Mouse (Mus musculus) limb, embryonic 13.5 days (tissue): ENCODE measurements around the gene Diras2. TPM values are rescaled to one million over a fixed set of nuclear protein-coding genes. Genes with fewer than 3 reads are reported as not detected.

Experiments used
- ATAC-seq: fragments of 200-750 bp; cut with Nextera tagmentation; 2 replicates; pipeline ENCODE4 v1.8.0; 2017; ENCODE audit warnings: low read depth, moderate number of reproducible peaks, moderate TSS enrichment; ENCODE audit not compliant: low FRiP score
- H3K27ac ChIP-seq: fragments of 300-500 bp; sonication (generic); 2 replicates; pipeline ENCODE4 v1.5.1; 2015; ENCODE audit warnings: inconsistent platforms, mild to moderate bottlenecking, moderate library complexity
- H3K27me3 ChIP-seq: fragments of 300-500 bp; sonication (generic); 2 replicates; pipeline ENCODE4 v1.6.1; 2015; ENCODE audit warnings: mild to moderate bottlenecking, inconsistent platforms
- H3K36me3 ChIP-seq: fragments of 300-500 bp; sonication (generic); 2 replicates; pipeline ENCODE4 v1.6.1; 2015; ENCODE audit warnings: inconsistent platforms, mild to moderate bottlenecking, moderate library complexity
- H3K4me1 ChIP-seq: fragments of 300-500 bp; sonication (generic); 2 replicates; pipeline ENCODE4 v1.6.1; 2015; ENCODE audit warnings: inconsistent platforms
- H3K4me2 ChIP-seq: fragments of 300-500 bp; sonication (generic); replicated peaks from 2 replicates; pipeline ENCODE4 v1.6.1; 2015; ENCODE audit warnings: inconsistent platforms, mild to moderate bottlenecking, moderate library complexity
- H3K4me3 ChIP-seq: fragments of 300-500 bp; sonication (generic); 2 replicates; pipeline ENCODE4 v1.5.1; 2015; ENCODE audit warnings: moderate library complexity, mild to moderate bottlenecking, inconsistent platforms
- H3K9ac ChIP-seq: fragments of 300-500 bp; sonication (generic); 2 replicates; pipeline ENCODE4 v1.6.1; 2015; ENCODE audit warnings: mild to moderate bottlenecking, inconsistent platforms
- H3K9me3 ChIP-seq: fragments of 300-500 bp; sonication (generic); 2 replicates; pipeline ENCODE4 v1.6.1; 2016; ENCODE audit warnings: inconsistent platforms
- WGBS: fragments of 180-500 bp; shearing (Covaris S2); methylation state at CpG from one replicate; pipeline ENCODE4 v1.1.7; 2015; 5-methylcytosine and 5-hydroxymethylcytosine counted together
- polyA plus RNA-seq: library from polyadenylated mRNA; unstranded; fragments of >200 nt; fragmentation: Nextera tagmentation; extraction: Ambion mirVana; gene quantifications from 2 replicates; pipeline ENCODE4 v1.2.1, GENCODE M21; 2015

Gene Diras2
- polyA plus RNA-seq, 1 experiment from 2014 or later: 0.29 TPM

GRCm38 (mm10) chr13:52569194-52569769 lies 38.2 kb upstream of the Diras2 start:
- Histone ChIP-seq H3K9me3 (no peaks in the 10 kb centered on the region), H3K9ac (no peak overlapping the region), H3K27me3 (no peaks in the 10 kb centered on the region), H3K4me1 (no peaks in the 10 kb centered on the region), H3K4me3 (no peak overlapping the region), H3K27ac (no peak overlapping the region), H3K36me3 (no peaks in the 10 kb centered on the region), H3K4me2 (no peak overlapping the region)
- WGBS: 76% methylated on average over 8 of the region's 8 CpGs
- ATAC-seq: no peak

DNA sequence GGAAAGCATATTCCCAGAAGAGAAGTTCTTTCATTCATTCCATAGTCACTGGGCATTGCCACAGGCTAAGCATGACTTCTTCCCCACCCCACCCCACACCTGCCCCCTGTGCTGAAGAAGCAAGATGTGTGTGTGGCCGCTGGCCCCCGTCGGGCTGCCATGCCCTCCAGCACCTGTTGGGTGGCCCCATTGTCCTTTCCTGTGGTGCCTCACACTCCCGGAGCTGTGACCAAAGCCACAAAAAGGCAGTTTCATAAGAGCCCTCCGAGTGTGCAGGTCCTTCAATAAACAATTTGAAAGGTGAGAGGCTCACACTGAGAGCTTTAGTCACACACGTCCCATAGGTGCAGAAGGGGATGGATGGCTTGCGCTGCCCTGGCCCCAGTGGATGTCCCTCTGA lies 35.7 kb upstream of the Diras2 start:
- 69% methylated on average over 7 of the region's 7 CpGs for WGBS
- H3K36me3 ChIP-seq: no peaks in the 10 kb centered on the region
- peaks cover 4% of the 10 kb centered on the region; the same call in 1 of the 2 replicates for H3K4me1 ChIP-seq
- no peak overlapping the region for H3K27ac ChIP-seq
- H3K27me3 ChIP-seq: no peaks in the 10 kb centered on the region
- no peak overlapping the region for H3K4me3 ChIP-seq
- no peak overlapping the region for H3K9ac ChIP-seq
- no peak for ATAC-seq
- H3K9me3 ChIP-seq: no peaks in the 10 kb centered on the region
- H3K4me2 ChIP-seq: no peak overlapping the region

DNA sequence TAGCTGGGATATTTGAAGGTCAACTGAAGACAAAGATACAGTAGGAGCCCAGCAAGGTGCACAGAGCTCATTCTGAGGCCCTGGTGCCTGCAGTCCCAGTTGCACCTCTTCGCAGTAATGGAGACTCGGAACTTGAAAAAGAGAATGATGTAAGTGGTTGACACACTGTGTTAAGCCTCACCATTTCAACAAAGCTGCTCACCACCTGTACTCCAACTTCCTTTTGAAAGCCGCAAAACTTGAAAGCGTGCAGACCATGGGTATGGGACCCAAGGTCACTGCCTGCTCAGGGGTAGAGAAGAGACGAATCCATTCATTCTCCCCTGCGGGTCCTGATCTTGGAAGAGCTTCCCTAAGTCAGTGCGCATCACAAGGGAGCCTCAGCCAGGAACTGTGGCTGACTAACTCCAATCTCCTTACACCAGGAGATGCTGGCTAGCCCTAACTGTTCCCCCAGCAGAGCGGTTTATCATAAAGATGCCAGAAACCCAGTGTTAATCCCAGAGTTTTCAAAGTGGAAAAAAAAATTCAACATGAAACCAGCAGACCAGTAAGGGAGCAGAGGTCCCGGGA lies 35.2 kb upstream of the Diras2 start:
- no peak overlapping the region for H3K4me2 ChIP-seq
- H3K4me3 ChIP-seq: no peak overlapping the region
- H3K4me1 ChIP-seq: peaks cover 8% of the 10 kb centered on the region
- H3K36me3 ChIP-seq: no peaks in the 10 kb centered on the region
- H3K9ac ChIP-seq: no peak overlapping the region
- 86% methylated on average over 9 of the region's 9 CpGs for WGBS
- H3K9me3 ChIP-seq: no peaks in the 10 kb centered on the region
- no peak for ATAC-seq
- H3K27ac ChIP-seq: no peak overlapping the region
- H3K27me3 ChIP-seq: no peaks in the 10 kb centered on the region

DNA sequence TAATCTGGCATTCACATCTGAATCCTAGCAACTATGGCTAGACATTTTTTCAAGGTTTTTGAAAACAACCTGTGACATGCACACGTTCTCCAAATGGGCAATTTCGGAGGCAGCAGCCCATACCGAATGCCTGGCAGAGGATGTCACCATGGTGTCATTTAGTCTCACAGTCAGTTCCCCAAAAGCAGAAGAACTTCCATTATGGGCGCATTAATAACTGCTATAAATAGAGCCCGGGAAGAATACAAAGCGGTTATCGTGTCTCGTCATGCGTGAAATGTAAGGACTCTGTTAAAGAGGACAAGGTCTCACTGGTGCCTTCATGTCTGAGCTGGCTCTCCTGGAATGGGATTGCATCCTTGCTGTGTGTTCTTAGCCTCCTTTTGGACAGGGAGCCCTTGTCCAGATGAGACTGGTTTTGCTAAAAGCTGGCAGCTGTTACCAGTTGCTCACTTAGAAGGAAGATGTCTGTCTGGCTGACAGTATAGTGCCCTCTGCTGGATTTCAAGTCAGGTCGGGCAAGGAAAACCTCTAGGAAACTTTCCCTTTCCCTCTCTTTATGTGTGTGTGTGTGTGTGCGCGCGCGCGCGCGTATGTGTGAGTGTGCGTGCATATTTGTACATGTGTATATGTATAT lies 34.1 kb upstream of the Diras2 start:
- H3K9ac ChIP-seq: no peak overlapping the region
- H3K4me3 ChIP-seq: no peak overlapping the region
- no peak overlapping the region for H3K4me2 ChIP-seq
- no peaks in the 10 kb centered on the region for H3K9me3 ChIP-seq
- ATAC-seq: no peak
- peaks cover 12% of the 10 kb centered on the region for H3K4me1 ChIP-seq
- WGBS: 87% methylated on average over 18 of the region's 18 CpGs
- no peaks in the 10 kb centered on the region for H3K36me3 ChIP-seq
- no peaks in the 10 kb centered on the region for H3K27me3 ChIP-seq
- no peak overlapping the region for H3K27ac ChIP-seq

GRCm38 (mm10) chr13:52562166-52562571 lies 31.1 kb upstream of the Diras2 start:
- peaks cover 12% of the 10 kb centered on the region for H3K4me1 ChIP-seq
- no peaks in the 10 kb centered on the region for H3K9me3 ChIP-seq
- ATAC-seq: no peak
- H3K4me3 ChIP-seq: no peak overlapping the region
- H3K27ac ChIP-seq: no peak overlapping the region
- 41% methylated on average over 4 of the region's 4 CpGs for WGBS
- no peaks in the 10 kb centered on the region for H3K27me3 ChIP-seq
- H3K36me3 ChIP-seq: no peaks in the 10 kb centered on the region
- no peak overlapping the region for H3K4me2 ChIP-seq
- no peak overlapping the region for H3K9ac ChIP-seq

GRCm38 (mm10) chr13:52561367-52562165 lies 30.5 kb upstream of the Diras2 start:
- no peak overlapping the region for H3K27ac ChIP-seq
- peaks cover 12% of the 10 kb centered on the region for H3K4me1 ChIP-seq
- no peaks in the 10 kb centered on the region for H3K36me3 ChIP-seq
- H3K27me3 ChIP-seq: no peaks in the 10 kb centered on the region
- no peak for ATAC-seq
- WGBS: 76% methylated on average over 8 of the region's 8 CpGs
- H3K4me2 ChIP-seq: no peak overlapping the region
- H3K4me3 ChIP-seq: no peak overlapping the region
- no peaks in the 10 kb centered on the region for H3K9me3 ChIP-seq
- no peak overlapping the region for H3K9ac ChIP-seq

DNA sequence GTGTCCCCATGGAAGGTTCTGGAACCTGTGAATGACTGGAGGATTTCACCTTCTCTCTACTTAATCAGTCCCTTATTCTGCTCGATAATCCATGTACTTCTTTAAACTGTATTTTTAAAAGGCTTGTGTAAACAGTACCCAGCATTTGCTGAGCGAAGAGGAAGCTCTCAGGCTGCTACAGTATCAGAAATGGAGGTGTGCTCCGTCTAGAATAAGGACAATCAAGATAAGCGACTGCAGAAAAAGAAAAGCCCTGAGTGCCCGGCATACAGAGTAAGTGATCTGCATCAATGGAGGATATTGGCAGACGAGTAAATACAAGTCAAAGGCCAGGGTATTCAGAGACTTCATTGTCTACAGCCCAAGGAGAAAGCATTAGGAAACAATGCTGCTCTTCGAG lies 26.3 kb upstream of the Diras2 start:
- 87% methylated on average over 7 of the region's 7 CpGs for WGBS
- no peak for ATAC-seq

GRCm38 (mm10) chr13:52554722-52555121 lies 23.6 kb upstream of the Diras2 start:
- H3K9me3 ChIP-seq: no peaks in the 10 kb centered on the region
- no peak for ATAC-seq
- no peaks in the 10 kb centered on the region for H3K27me3 ChIP-seq
- H3K27ac ChIP-seq: no peak overlapping the region
- no peaks in the 10 kb centered on the region for H3K4me1 ChIP-seq
- 92% methylated on average over 9 of the region's 9 CpGs for WGBS
- H3K4me2 ChIP-seq: no peak overlapping the region
- H3K9ac ChIP-seq: no peak overlapping the region
- no peaks in the 10 kb centered on the region for H3K36me3 ChIP-seq
- no peak overlapping the region for H3K4me3 ChIP-seq

More for the DNA sequence above, 26.3 kb upstream of the Diras2 start:
- Histone ChIP-seq H3K36me3 (no peaks in the 10 kb centered on the region), H3K9me3 (no peaks in the 10 kb centered on the region), H3K4me3 (no peak overlapping the region), H3K27ac (no peak overlapping the region), H3K4me2 (no peak overlapping the region), H3K4me1 (peaks cover 12% of the 10 kb centered on the region), H3K9ac (no peak overlapping the region), H3K27me3 (no peaks in the 10 kb centered on the region)

DNA sequence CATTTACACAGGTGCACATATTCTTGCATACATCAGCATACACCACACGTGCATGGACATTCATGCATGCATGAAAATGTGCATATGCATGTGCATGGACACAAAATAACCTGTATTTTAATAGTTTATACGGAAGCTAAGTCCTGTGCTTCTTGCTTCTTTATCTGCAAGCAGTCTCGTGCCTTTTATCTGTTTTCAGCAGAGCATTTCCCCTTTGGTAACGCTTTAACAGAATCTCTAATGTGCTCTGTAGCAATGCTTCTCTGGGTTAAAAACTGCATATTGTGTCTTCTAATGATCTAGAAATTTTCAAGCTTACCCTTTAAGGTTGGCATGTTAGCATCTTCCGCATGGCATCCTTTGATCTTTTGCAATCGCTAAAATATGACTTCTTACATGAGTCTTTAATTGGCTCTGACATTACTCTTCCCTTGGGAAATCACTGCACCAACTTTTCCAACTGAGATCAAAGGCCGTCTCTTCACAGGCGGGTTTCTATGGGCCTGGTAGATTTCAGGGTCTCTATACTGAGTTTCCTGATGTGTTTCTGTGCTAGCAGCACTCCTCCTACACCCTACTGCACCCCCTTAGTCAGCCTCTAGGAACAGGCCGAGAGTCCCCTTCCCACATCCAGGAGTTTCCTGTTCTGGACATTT lies 21.9 kb upstream of the Diras2 start:
- WGBS: 59% methylated on average over 9 of the region's 9 CpGs

DNA sequence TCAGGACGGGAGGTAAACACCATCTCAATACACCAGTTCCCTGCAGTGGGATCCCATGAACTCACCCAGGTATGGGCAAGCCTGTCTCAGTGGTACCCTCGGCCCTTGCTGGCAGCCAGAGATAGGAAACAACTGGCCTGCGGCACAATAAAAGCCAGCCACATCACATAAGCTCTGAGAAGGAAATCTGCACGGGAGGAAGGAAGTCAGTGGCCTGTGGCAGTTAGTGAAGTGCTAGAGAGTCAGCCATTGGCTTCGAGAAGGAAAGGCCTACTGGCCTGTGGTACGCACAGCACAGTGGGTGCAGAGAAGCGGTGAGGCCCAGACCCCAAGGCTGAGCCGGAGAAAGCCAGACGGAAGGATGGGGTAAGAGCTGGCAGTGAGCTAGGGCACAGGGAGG lies 20.2 kb upstream of the Diras2 start:
- no peak overlapping the region for H3K27ac ChIP-seq
- H3K9me3 ChIP-seq: no peaks in the 10 kb centered on the region
- H3K4me3 ChIP-seq: no peak overlapping the region
- H3K36me3 ChIP-seq: no peaks in the 10 kb centered on the region
- H3K4me1 ChIP-seq: no peaks in the 10 kb centered on the region
- H3K27me3 ChIP-seq: no peaks in the 10 kb centered on the region
- no peak for ATAC-seq
- no peak overlapping the region for H3K4me2 ChIP-seq
- 81% methylated on average over 9 of the region's 9 CpGs for WGBS
- H3K9ac ChIP-seq: no peak overlapping the region

More for the DNA sequence above, 21.9 kb upstream of the Diras2 start:
- no peaks in the 10 kb centered on the region for H3K27me3 ChIP-seq
- H3K36me3 ChIP-seq: no peaks in the 10 kb centered on the region
- no peak overlapping the region for H3K4me2 ChIP-seq
- no peak overlapping the region for H3K4me3 ChIP-seq
- no peaks in the 10 kb centered on the region for H3K4me1 ChIP-seq
- no peak overlapping the region for H3K27ac ChIP-seq
- no peaks in the 10 kb centered on the region for H3K9me3 ChIP-seq
- no peak overlapping the region for H3K9ac ChIP-seq
- no peak for ATAC-seq

DNA sequence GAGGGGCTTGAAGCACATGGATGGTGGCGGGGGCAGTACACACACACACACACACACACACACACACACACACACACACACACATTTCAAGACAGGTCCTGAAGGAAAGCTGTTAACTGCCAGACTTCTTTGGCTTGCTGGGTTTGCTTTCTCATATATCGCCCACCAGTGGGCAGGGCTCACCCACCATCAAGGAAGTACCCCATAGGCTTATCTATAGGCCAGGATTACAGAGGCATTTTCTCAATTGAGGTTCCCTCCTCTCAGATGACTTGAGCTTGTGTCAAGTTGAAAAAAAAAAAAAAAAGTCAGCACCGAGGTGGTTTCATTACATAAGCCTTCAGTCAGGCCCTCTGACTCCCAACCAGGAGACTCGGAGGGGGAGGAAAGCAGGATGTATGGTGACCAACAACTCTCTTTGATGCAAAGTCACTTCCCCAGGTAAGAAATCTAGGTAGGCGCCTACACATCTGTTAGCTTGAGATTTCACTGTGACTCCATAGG lies 19.7 kb upstream of the Diras2 start:
- H3K4me1 ChIP-seq: no peaks in the 10 kb centered on the region
- no peak overlapping the region for H3K4me2 ChIP-seq
- no peak for ATAC-seq
- no peak overlapping the region for H3K4me3 ChIP-seq
- 73% methylated on average over 5 of the region's 5 CpGs for WGBS
- no peaks in the 10 kb centered on the region for H3K36me3 ChIP-seq
- H3K9ac ChIP-seq: no peak overlapping the region
- H3K9me3 ChIP-seq: no peaks in the 10 kb centered on the region
- no peaks in the 10 kb centered on the region for H3K27me3 ChIP-seq
- H3K27ac ChIP-seq: no peak overlapping the region

- Histone ChIP-seq H3K9me3 (no peaks in the 10 kb centered on the region), H3K4me3 (no peak overlapping the region), H3K4me2 (no peak overlapping the region), H3K4me1 (peaks cover 7% of the 10 kb centered on the region; the same call in 1 of the 2 replicates), H3K9ac (no peak overlapping the region), H3K27me3 (no peaks in the 10 kb centered on the region), H3K27ac (no peak overlapping the region), H3K36me3 (no peaks in the 10 kb centered on the region)
- no peak for ATAC-seq
- 89% methylated on average over 6 of the region's 6 CpGs for WGBS
These were observed 15.2 kb upstream of the Diras2 start for GRCm38 (mm10) chr13:52546288-52546687.
